Mouse (Mus musculus) forebrain, embryonic 15.5 days (tissue): ENCODE measurements at regions not wholly inside any gene's neighbourhood (a gene's known extent, or its start where the extent isn't known, plus 50 kb on each side); places are given as distances from the start of the nearest gene placed in this dataset.

Source experiments
- ATAC-seq: fragments of 200-750 bp; cut with Nextera tagmentation; replicated peaks from 2 replicates; pipeline ENCODE4 v1.8.0; 2017; ENCODE audit warnings: mild to moderate bottlenecking, moderate TSS enrichment, moderate library complexity
- H3K27ac ChIP-seq: fragments of 300-500 bp; sonication (generic); replicated peaks from 2 replicates; pipeline ENCODE4 v1.5.1; 2015; ENCODE audit warnings: mild to moderate bottlenecking, inconsistent platforms
- H3K27me3 ChIP-seq: fragments of 300-500 bp; sonication (generic); 2 replicates; pipeline ENCODE4 v1.6.1; 2015; ENCODE audit warnings: inconsistent platforms
- H3K36me3 ChIP-seq: fragments of 300-500 bp; sonication (generic); 2 replicates; pipeline ENCODE4 v1.6.1; 2015; ENCODE audit warnings: mild to moderate bottlenecking, inconsistent platforms
- H3K4me1 ChIP-seq: fragments of 300-500 bp; sonication (generic); 2 replicates; pipeline ENCODE4 v1.6.1; 2015; ENCODE audit warnings: inconsistent platforms
- H3K4me2 ChIP-seq: fragments of 300-500 bp; sonication (generic); replicated peaks from 2 replicates; pipeline ENCODE4 v1.6.1; 2015; ENCODE audit warnings: mild to moderate bottlenecking, inconsistent platforms
- H3K4me3 ChIP-seq: fragments of 300-500 bp; sonication (generic); 2 replicates; pipeline ENCODE4 v1.5.1; 2015; ENCODE audit warnings: mild to moderate bottlenecking, inconsistent platforms
- H3K9ac ChIP-seq: fragments of 300-500 bp; sonication (generic); replicated peaks from 2 replicates; pipeline ENCODE4 v1.6.1; 2015; ENCODE audit warnings: mild to moderate bottlenecking, inconsistent platforms
- H3K9me3 ChIP-seq: fragments of 300-500 bp; sonication (generic); 2 replicates; pipeline ENCODE4 v1.6.1; 2016; ENCODE audit warnings: inconsistent platforms
- whole genome bisulfite sequencing: fragments of 180-500 bp; shearing (Covaris S2); methylation state at CpG from one replicate; pipeline ENCODE4 v1.1.7; 2015; ENCODE audit warnings: mixed read lengths; 5-methylcytosine and 5-hydroxymethylcytosine counted together

GRCm38 (mm10) chr13:44065741-44066185, 281.2 kb downstream of the Cd83 start:
- Histone ChIP-seq H3K27me3 (no peaks in the 10 kb centered on the region), H3K4me1 (0 out of 2 replicates have a peak, but pooled peaks cover 7% of the 10 kb centered on the region), H3K36me3 (no peaks in the 10 kb centered on the region), H3K4me2 (no peak overlapping the region), H3K4me3 (no peak overlapping the region), H3K9me3 (no peaks in the 10 kb centered on the region), H3K9ac (no peak overlapping the region), H3K27ac (no peak overlapping the region)
- ATAC-seq = no peak
- WGBS = 69% methylated on average over 13 of the region's 13 CpGs

- Histone ChIP-seq H3K27ac (no peak overlapping the region), H3K36me3 (no peaks in the 10 kb centered on the region), H3K9me3 (no peaks in the 10 kb centered on the region), H3K9ac (no peak overlapping the region), H3K27me3 (no peaks in the 10 kb centered on the region), H3K4me2 (no peak overlapping the region), H3K4me3 (no peak overlapping the region), H3K4me1 (0 out of 2 replicates have a peak, but pooled peaks cover under 1% of the 10 kb centered on the region)
- 94% methylated on average over 2 of the region's 2 CpGs for WGBS
- ATAC-seq = no peak
Observed at GRCm38 (mm10) chr13:44067244-44067643, 282.7 kb downstream of the Cd83 start.

- H3K36me3 ChIP-seq = no peaks in the 10 kb centered on the region
- H3K27me3 ChIP-seq = no peaks in the 10 kb centered on the region
- H3K27ac ChIP-seq = no peak overlapping the region
- no peak overlapping the region for H3K4me3 ChIP-seq
- no peaks in the 10 kb centered on the region for H3K9me3 ChIP-seq
- ATAC-seq = no peak
- H3K9ac ChIP-seq = no peak overlapping the region
- no peak overlapping the region for H3K4me2 ChIP-seq
- H3K4me1 ChIP-seq = peaks cover 10% of the 10 kb centered on the region; the same call in 1 of the 2 replicates
- WGBS = 90% methylated on average over 5 of the region's 5 CpGs
Observed at GRCm38 (mm10) chr13:44068951-44069350, 284.4 kb downstream of the Cd83 start.

GRCm38 (mm10) chr13:44073122-44073521, 288.5 kb downstream of the Cd83 start:
- WGBS = 37% methylated on average over 9 of the region's 9 CpGs
- Histone ChIP-seq H3K9ac (no peak overlapping the region), H3K9me3 (no peaks in the 10 kb centered on the region), H3K4me2 (no peak overlapping the region), H3K27me3 (no peaks in the 10 kb centered on the region), H3K27ac (peak overlapping the region; percentile 63), H3K4me3 (no peak overlapping the region), H3K36me3 (no peaks in the 10 kb centered on the region), H3K4me1 (peaks cover 14% of the 10 kb centered on the region; the same call in 1 of the 2 replicates)
- ATAC-seq = no peak; the same call in 1 of the 2 replicates

GRCm38 (mm10) chr13:44074172-44074571, 289.6 kb downstream of the Cd83 start:
- H3K9me3 ChIP-seq = no peaks in the 10 kb centered on the region
- peaks cover 14% of the 10 kb centered on the region; the same call in 1 of the 2 replicates for H3K4me1 ChIP-seq
- H3K4me2 ChIP-seq = no peak overlapping the region
- H3K36me3 ChIP-seq = no peaks in the 10 kb centered on the region
- H3K27ac ChIP-seq = peak overlapping the region; percentile 63
- 75% methylated on average over 9 of the region's 9 CpGs for WGBS
- H3K4me3 ChIP-seq = no peak overlapping the region
- H3K9ac ChIP-seq = no peak overlapping the region
- ATAC-seq = no peak
- H3K27me3 ChIP-seq = no peaks in the 10 kb centered on the region

GRCm38 (mm10) chr13:44077022-44077421, 292.4 kb downstream of the Cd83 start:
- Histone ChIP-seq H3K9me3 (no peaks in the 10 kb centered on the region), H3K9ac (no peak overlapping the region), H3K27me3 (no peaks in the 10 kb centered on the region), H3K4me2 (no peak overlapping the region), H3K36me3 (no peaks in the 10 kb centered on the region), H3K4me3 (no peak overlapping the region), H3K4me1 (peaks cover 14% of the 10 kb centered on the region; the same call in 1 of the 2 replicates), H3K27ac (no peak overlapping the region)
- no peak for ATAC-seq
- WGBS = 90% methylated on average over 10 of the region's 10 CpGs

GRCm38 (mm10) chr13:44085621-44086510, 301.3 kb downstream of the Cd83 start:
- H3K4me3 ChIP-seq = no peak overlapping the region
- peaks cover 9% of the 10 kb centered on the region for H3K4me1 ChIP-seq
- 65% methylated on average over 10 of the region's 10 CpGs for WGBS
- no peaks in the 10 kb centered on the region for H3K9me3 ChIP-seq
- peak overlapping the region; percentile 34; the same call in 1 of the 2 replicates for H3K27ac ChIP-seq
- H3K36me3 ChIP-seq = no peaks in the 10 kb centered on the region
- no peaks in the 10 kb centered on the region for H3K27me3 ChIP-seq
- H3K4me2 ChIP-seq = no peak overlapping the region
- no peak for ATAC-seq
- no peak overlapping the region for H3K9ac ChIP-seq

GRCm38 (mm10) chr13:44086801-44087200, 302.2 kb downstream of the Cd83 start:
- Histone ChIP-seq H3K4me3 (no peak overlapping the region), H3K27me3 (no peaks in the 10 kb centered on the region), H3K4me1 (peaks cover 9% of the 10 kb centered on the region), H3K4me2 (no peak overlapping the region), H3K9me3 (no peaks in the 10 kb centered on the region), H3K27ac (peak overlapping the region; percentile 34; the same call in 1 of the 2 replicates), H3K36me3 (no peaks in the 10 kb centered on the region), H3K9ac (no peak overlapping the region)
- 35% methylated on average over 4 of the region's 4 CpGs for WGBS
- ATAC-seq = no peak

GRCm38 (mm10) chr13:44097141-44097540, 312.6 kb downstream of the Cd83 start:
- H3K4me3 ChIP-seq = no peak overlapping the region
- no peaks in the 10 kb centered on the region for H3K27me3 ChIP-seq
- 84% methylated on average over 2 of the region's 2 CpGs for WGBS
- no peaks in the 10 kb centered on the region for H3K9me3 ChIP-seq
- H3K9ac ChIP-seq = no peak overlapping the region
- H3K27ac ChIP-seq = no peak overlapping the region
- no peak overlapping the region for H3K4me2 ChIP-seq
- H3K36me3 ChIP-seq = no peaks in the 10 kb centered on the region
- peaks cover 33% of the 10 kb centered on the region for H3K4me1 ChIP-seq
- ATAC-seq = no peak

GRCm38 (mm10) chr13:44099511-44099910, 314.9 kb downstream of the Cd83 start:
- Histone ChIP-seq H3K27ac (peak overlapping the region; percentile 82), H3K9me3 (no peaks in the 10 kb centered on the region), H3K27me3 (no peaks in the 10 kb centered on the region), H3K36me3 (no peaks in the 10 kb centered on the region), H3K9ac (no peak overlapping the region), H3K4me3 (no peak overlapping the region), H3K4me1 (peaks cover 36% of the 10 kb centered on the region), H3K4me2 (no peak overlapping the region)
- 0 out of 2 replicates have a peak, but pooled peaks have one; percentile 30 for ATAC-seq
- WGBS = 3% methylated on average over 9 of the region's 9 CpGs

- peak; percentile 95 for ATAC-seq
- WGBS = 1% methylated on average over 21 of the region's 21 CpGs
- peak overlapping the region; percentile 45 for H3K4me2 ChIP-seq
- peak overlapping the region; percentile 20 for H3K4me3 ChIP-seq
- H3K27me3 ChIP-seq = no peaks in the 10 kb centered on the region
- no peaks in the 10 kb centered on the region for H3K36me3 ChIP-seq
- no peaks in the 10 kb centered on the region for H3K9me3 ChIP-seq
- peaks cover 36% of the 10 kb centered on the region for H3K4me1 ChIP-seq
- peak overlapping the region; percentile 82 for H3K27ac ChIP-seq
- H3K9ac ChIP-seq = 0 out of 2 replicates have a peak overlapping the region, but pooled peaks have one; percentile 2
Observed at GRCm38 (mm10) chr13:44100125-44101067, 315.8 kb downstream of the Cd83 start.
